Mouse (Mus musculus) midbrain, postnatal 0 days (tissue): Measurements from ENCODE around the gene Fam71f1. TPM values are rescaled to one million over a fixed set of nuclear protein-coding genes. Genes with fewer than 3 reads are reported as not detected.
A peak's percentile ranks its signal among the peaks of the same experiment; 100 is the strongest.

Source experiments
- ATAC-seq: fragments of 200-750 bp; cut with Nextera tagmentation; 2 replicates; pipeline ENCODE4 v1.8.0; 2017; ENCODE audit warnings: moderate number of reproducible peaks, mild to moderate bottlenecking, moderate TSS enrichment, moderate library complexity; ENCODE audit not compliant: low FRiP score
- DNase-seq: peaks from one replicate; pipeline ENCODE4 v3.0.0-alpha.2; 2015; ENCODE audit warnings: low spot score
- H3K27ac ChIP-seq: fragments of 300-500 bp; sonication (generic); 2 replicates; pipeline ENCODE4 v1.5.1; 2014; ENCODE audit warnings: low read depth, mild to moderate bottlenecking, low read length, mixed read lengths
- H3K27me3 ChIP-seq: fragments of 300-500 bp; sonication (generic); 2 replicates; pipeline ENCODE4 v1.6.1; 2014; ENCODE audit warnings: low read length, control low read depth, mixed read lengths; ENCODE audit not compliant: insufficient read depth
- H3K36me3 ChIP-seq: fragments of 300-500 bp; sonication (generic); 2 replicates; pipeline ENCODE4 v1.6.1; 2014; ENCODE audit warnings: low read length, control low read depth, mixed read lengths; ENCODE audit not compliant: insufficient read depth
- H3K4me1 ChIP-seq: fragments of 300-500 bp; sonication (generic); 2 replicates; pipeline ENCODE4 v1.6.1; 2014; ENCODE audit warnings: mild to moderate bottlenecking, control low read depth, antibody characterized with exemption, low read length, mixed read lengths; ENCODE audit not compliant: insufficient read depth
- H3K4me2 ChIP-seq: fragments of 300-500 bp; sonication (generic); 2 replicates; pipeline ENCODE4 v1.6.1; 2014; ENCODE audit warnings: low read depth, mild to moderate bottlenecking, low read length, mixed read lengths; ENCODE audit not compliant: poor library complexity, severe bottlenecking
- H3K4me3 ChIP-seq: fragments of 300-500 bp; sonication (generic); 2 replicates; pipeline ENCODE4 v1.5.1; 2014; ENCODE audit warnings: low read depth, mild to moderate bottlenecking, low read length, moderate library complexity
- H3K9ac ChIP-seq: fragments of 300-500 bp; sonication (generic); replicated peaks from 2 replicates; pipeline ENCODE4 v1.6.1; 2014; ENCODE audit warnings: mild to moderate bottlenecking, low read length, moderate library complexity, mixed read lengths; ENCODE audit not compliant: poor library complexity, severe bottlenecking
- H3K9me3 ChIP-seq: fragments of 300-500 bp; sonication (generic); 2 replicates; pipeline ENCODE4 v1.6.1; 2016; ENCODE audit warnings: low read length, control low read depth
- CTCF ChIP-seq: IDR thresholded peaks from 2 replicates; pipeline ENCODE4 v1.5.1; 2016; ENCODE audit warnings: antibody characterized with exemption, mild to moderate bottlenecking
- WGBS: fragments of 180-500 bp; shearing (Covaris S2); extraction: QIAGEN DNeasy Blood & Tissue Kit; methylation state at CpG from one replicate; pipeline ENCODE4 v1.1.7; 2014; 5-methylcytosine and 5-hydroxymethylcytosine counted together
- polyA plus RNA-seq: library from polyadenylated mRNA; unstranded; fragments of >200 nt; fragmentation: Nextera tagmentation; extraction: Ambion mirVana; gene quantifications from 2 replicates; pipeline ENCODE4 v1.2.1, GENCODE M21; 2015
- total RNA-seq: library from RNA; depleted of rRNA; stranded (reverse); fragments of >200 nt; gene quantifications from 2 replicates; pipeline ENCODE4 v1.2.3, GENCODE M21; 2014; rRNA removed

Fam71f1 gene
- total RNA-seq (not detected in 2 replicates), polyA plus RNA-seq (not detected in 2 replicates)

DNA sequence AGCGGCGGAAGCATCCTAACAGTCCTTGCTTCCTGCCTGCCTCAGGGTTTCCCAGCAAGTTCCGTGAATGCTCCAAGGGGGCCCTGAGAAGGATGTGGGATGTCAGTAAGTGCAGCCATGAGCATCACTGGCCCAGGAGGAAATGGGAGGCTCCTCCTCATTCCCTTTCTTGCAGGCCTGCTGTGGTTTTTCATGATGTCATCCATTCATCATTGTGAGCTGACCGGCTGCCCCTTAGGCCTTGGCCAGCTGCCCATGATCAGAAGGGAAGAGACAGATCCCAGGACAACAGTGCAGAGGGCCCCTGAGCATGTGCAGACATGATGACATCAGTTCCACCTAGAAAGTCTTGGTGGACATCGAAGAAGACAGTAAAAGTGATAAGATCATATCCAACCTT lies at the start of gene Fam71f1:
Fam71f1 (plus strand) TSS at position 262 of the 400 bp plus-strand sequence.
- Histone ChIP-seq H3K4me1 (no peaks in the 10 kb centered on the region), H3K4me3 (no peak within 1 kb of the TSS), H3K9me3 (no peaks in the 10 kb centered on the region), H3K9ac (no peak within 1 kb of the TSS), H3K27ac (no peak within 1 kb of the TSS), H3K36me3 (no peaks in the 10 kb centered on the region), H3K27me3 (no peaks in the 10 kb centered on the region), H3K4me2 (no peak within 1 kb of the TSS)
- WGBS = 78% methylated on average over 5 of the region's 5 CpGs
- ATAC-seq (no peak), DNase-seq (no peak)
- TF ChIP-seq CTCF = no peak

DNA sequence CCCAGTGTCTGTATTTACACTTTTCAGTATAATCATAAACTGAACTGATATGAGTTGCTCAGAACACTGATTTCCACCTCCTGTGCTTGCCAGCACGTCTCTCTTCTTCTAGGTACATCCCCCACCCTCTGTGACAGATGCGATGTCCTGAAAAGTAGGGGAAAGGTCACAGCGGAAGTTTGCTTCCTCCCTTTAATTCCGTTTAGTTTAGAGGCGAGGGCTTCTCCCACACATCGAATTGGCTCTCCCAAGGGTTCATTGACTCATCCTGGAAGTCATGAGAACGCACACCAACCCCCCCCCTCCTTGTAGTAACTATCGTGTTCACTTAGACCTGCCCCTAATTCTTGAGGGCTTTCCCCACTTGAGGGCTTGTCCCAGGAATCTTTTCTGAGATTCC lies 48.0 kb upstream of the Fam71f1 start:
- WGBS = 23% methylated on average over 8 of the region's 8 CpGs
- no peak overlapping the region for H3K4me3 ChIP-seq
- DNase-seq (no peak), ATAC-seq (no peak)
- no peak overlapping the region for H3K27ac ChIP-seq
- no peak overlapping the region for H3K4me2 ChIP-seq
- H3K9ac ChIP-seq = no peak overlapping the region
- H3K36me3 ChIP-seq = no peaks in the 10 kb centered on the region
- H3K4me1 ChIP-seq = no peaks in the 10 kb centered on the region
- no peaks in the 10 kb centered on the region for H3K9me3 ChIP-seq
- no peaks in the 10 kb centered on the region for H3K27me3 ChIP-seq
- TF ChIP-seq CTCF = no peak

DNA sequence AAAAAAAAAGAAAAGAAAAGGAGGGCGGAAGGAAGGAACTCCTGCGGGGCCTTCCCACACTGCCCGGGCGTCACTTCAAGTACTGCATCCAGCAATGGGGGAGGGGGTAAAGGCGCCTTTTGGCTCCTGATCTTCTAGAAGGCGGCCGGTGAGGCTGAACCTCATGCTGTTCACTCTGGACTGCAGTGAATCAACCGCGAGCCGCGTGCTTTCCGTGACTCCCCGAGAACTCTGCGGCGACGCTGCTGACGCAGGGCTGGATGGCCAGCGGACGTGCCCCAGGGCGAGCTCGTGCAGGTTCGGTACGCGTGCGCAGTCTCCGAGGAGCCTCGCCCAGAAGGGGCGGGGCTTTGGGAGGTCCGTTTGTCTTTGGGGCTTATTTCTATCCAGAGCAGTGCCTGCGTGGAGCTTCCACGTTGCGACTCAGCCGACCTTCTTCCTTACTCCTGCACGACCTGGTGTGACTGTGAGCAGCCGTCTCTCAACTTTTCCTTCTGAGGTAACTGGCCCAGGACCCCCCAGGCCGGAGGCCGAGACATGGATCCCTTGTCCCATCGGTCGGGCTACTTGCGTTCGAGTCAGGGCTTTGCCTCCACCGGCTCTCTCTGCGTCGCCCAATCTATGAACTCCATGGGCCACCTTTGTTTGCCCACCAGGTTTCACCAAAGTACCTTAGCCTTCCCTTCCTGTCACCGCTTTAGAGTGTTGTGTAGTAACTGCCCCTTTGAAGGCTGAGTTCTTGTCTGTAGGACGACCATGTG lies 46.4 kb upstream of the Fam71f1 start, which contains the start of gene Hilpda:
Hilpda (plus strand) TSS at position 177 of the 761 bp plus-strand sequence.
- TF ChIP-seq CTCF = no peak
- peak within 1 kb of the TSS; percentile 82 for H3K4me2 ChIP-seq
- under 1% methylated on average over 46 of the region's 46 CpGs for WGBS
- H3K4me3 ChIP-seq = peak within 1 kb of the TSS; percentile 62
- H3K9ac ChIP-seq = peak within 1 kb of the TSS; percentile 71
- H3K9me3 ChIP-seq = no peaks in the 10 kb centered on the region
- ATAC-seq (peak; percentile 95), DNase-seq (peak; percentile 92)
- H3K27ac ChIP-seq = peak within 1 kb of the TSS; percentile 38; the same call in 1 of the 2 replicates
- H3K27me3 ChIP-seq = no peaks in the 10 kb centered on the region
- H3K4me1 ChIP-seq = no peaks in the 10 kb centered on the region
- no peaks in the 10 kb centered on the region for H3K36me3 ChIP-seq

DNA sequence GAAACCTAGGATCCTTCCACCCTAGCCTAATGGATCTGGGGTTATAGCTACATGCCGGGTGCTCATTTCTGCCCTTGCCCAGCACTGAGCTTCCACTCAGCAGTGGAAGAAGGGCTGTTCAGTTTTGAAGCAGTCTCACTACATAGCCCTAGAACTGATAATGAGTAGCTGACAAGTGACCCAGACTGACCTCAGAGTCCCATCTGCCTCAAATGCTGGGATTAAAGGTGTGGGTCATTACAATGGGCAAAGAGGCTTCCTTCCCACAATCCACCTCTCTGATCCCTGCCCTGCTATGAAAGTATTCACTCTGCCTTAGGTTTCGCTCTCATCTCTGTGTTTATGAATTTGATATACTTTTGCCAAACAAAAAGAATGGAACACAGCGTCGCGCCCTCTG lies 42.2 kb upstream of the Fam71f1 start:
- Histone ChIP-seq H3K4me3 (no peak overlapping the region), H3K36me3 (no peaks in the 10 kb centered on the region), H3K9ac (no peak overlapping the region), H3K9me3 (no peaks in the 10 kb centered on the region), H3K4me2 (no peak overlapping the region), H3K27ac (no peak overlapping the region), H3K4me1 (no peaks in the 10 kb centered on the region), H3K27me3 (no peaks in the 10 kb centered on the region)
- DNase-seq (no peak), ATAC-seq (no peak)
- 91% methylated on average over 5 of the region's 5 CpGs for WGBS
- TF ChIP-seq CTCF = no peak

GRCm38 (mm10) chr6:29278513-29279267 lies 40.2 kb upstream of the Fam71f1 start:
- Histone ChIP-seq H3K27ac (no peak overlapping the region), H3K4me3 (no peak overlapping the region), H3K9me3 (no peaks in the 10 kb centered on the region), H3K9ac (no peak overlapping the region), H3K36me3 (no peaks in the 10 kb centered on the region), H3K27me3 (no peaks in the 10 kb centered on the region), H3K4me2 (no peak overlapping the region), H3K4me1 (no peaks in the 10 kb centered on the region)
- ATAC-seq (no peak; the same call in 1 of the 2 replicates), DNase-seq (peak; percentile 86)
- peak; percentile 89 for TF ChIP-seq CTCF
- WGBS = 31% methylated on average over 8 of the region's 8 CpGs

- Histone ChIP-seq H3K36me3 (no peaks in the 10 kb centered on the region), H3K9ac (no peak within 1 kb of the TSS), H3K4me1 (no peaks in the 10 kb centered on the region), H3K9me3 (no peaks in the 10 kb centered on the region), H3K4me2 (no peak within 1 kb of the TSS), H3K27ac (no peak within 1 kb of the TSS), H3K4me3 (no peak within 1 kb of the TSS), H3K27me3 (no peaks in the 10 kb centered on the region)
- DNase-seq (no peak), ATAC-seq (no peak)
- WGBS = 88% methylated on average over 8 of the region's 8 CpGs
- TF ChIP-seq CTCF = no peak
These were observed 39.6 kb upstream of the Fam71f1 start, which contains the start of gene Fam71f2 for GRCm38 (mm10) chr6:29279293-29279692. Gene Fam71f2 (plus strand): TSS chr6:29279593.
